Mouse (Mus musculus): ENCODE measurements around the gene Psmg3. TPM values are rescaled to one million over a fixed set of nuclear protein-coding genes. Genes with fewer than 3 reads are reported as not detected.

Gene Psmg3
- 10 to 100 TPM; 17.2 to 17.9 TPM for total RNA-seq (2021)
- long read RNA-seq, experiment 1, transcript Psmg3-201 (3 exons, 883 nt), result major isoform, 11 of 13 reads
- long read RNA-seq, experiment 1, partial matches to known transcripts, result 2 of 13 reads
- long read RNA-seq, experiment 1, other reads (novel, unspliced or antisense), result 0 of 13 reads
- long read RNA-seq, experiment 2, transcript Psmg3-201 (3 exons, 883 nt), result major isoform, 7 of 10 reads
- long read RNA-seq, experiment 2, partial matches to known transcripts, result 1 of 10 reads
- long read RNA-seq, experiment 2, other reads (novel, unspliced or antisense), result 0 of 10 reads

DNA sequence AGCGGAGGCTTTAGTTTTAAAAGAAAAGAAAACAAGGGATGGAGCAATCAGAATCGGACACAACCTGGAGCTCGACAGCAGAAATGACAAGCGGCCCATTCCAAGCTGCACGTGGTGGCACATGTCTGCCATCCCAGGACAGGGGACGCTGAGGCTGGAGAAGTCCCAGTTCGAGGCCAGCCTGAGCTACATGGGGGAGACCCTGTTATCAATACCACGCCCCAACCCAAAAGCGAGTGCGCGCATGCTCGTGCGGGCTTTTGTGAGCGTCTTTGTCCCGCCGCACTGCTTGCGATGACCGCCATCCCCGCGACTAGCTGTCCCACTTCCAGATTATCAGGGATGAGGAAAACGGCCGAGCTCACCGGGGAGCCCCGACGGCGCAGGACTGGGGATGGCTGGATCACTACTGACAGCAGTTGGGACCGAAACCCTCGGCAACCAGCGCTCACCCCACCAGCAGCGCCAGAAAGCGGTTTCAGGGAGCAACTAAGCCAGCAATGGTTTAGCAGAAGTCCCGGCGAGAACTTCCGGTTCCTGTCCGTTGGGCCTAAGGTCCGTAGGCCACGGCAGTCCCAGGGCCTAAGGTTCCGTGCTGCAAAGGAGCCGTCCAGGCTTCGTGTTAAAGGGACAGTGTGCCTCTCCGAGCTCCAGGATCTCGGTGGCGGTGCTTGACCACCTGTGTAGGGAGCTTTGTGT is at the start of gene Psmg3, which contains the start of gene Gm26938:
Gene Psmg3, minus strand, starts transcription at position 529 of the 699 bp plus-strand sequence.
Gene Gm26938, minus strand, starts transcription at position 51 of the 699 bp plus-strand sequence.
- peak; percentile 84 to 90 for DNase-seq (ENCODE audit: low spot score in 2 of 2)
- intact Hi-C loops (cut with DNase I), result no loop called here

DNA sequence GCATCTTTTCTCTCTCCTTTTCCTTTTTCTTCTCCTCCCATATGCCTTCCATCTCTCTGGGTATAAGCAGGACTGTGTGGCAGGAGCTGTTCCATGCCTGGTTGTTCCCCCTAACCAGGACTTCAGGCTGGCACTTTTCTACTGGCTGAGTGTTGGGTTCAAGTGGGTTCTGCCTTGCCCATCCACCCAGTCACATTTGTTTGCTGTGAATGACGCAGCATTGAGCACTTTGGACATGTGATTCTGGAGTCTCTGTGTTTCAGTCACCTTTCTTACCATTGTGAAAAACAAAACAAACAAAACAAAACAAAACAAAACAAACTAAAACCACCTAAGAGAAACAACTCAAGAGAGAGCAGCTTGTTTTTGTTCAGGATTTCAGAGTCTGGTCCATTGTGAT is 44.8 kb upstream of the Psmg3 start:
- DNase-seq (ENCODE audit: low spot score in 2 of 2), result no peak
- intact Hi-C loops (cut with DNase I), result no loop called here

DNA sequence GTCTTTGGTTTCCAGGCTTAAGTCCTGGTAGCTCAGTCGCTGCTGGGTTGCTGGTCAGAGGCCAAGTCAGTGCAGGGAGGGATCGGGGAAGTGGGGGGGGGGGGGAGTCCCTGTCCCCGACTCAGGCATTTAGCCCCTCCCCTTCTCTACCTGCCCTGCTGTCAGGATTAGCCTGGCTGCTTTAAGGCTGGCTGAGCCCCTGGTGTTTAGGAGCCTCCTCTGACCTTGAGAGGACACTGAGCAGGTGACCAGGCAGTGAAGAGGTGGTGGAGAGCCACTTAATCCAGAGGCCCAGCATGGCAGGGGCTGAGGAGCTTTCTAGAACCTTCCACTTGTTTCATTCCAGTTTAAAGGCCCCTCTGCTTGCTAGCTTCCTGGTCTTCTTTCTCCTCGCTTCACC is 44.2 kb upstream of the Psmg3 start:
- intact Hi-C loops (cut with DNase I), result no loop called here
- no peak for DNase-seq (ENCODE audit: low spot score in 2 of 2)

DNA sequence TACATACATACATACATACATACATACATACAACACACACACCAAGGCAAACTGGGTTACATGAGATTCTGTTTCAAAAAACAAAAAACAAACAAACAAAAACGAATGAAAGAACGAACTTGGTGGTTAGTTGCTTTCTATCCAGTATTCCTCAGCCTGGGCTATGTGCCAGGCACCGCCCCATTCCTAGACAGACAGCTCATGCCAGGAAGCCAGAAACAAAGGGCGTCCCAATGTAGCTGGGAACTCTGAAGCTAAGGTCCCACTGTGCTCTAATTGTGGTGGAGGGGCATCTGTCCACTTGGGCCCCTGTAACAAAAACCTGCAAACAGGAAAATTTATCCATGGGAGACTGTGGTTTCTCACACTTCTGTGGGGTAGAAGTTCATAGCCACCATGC is 36.1 kb upstream of the Psmg3 start:
- intact Hi-C loops (cut with DNase I), result no loop called here
- DNase-seq (ENCODE audit: low spot score in 2 of 2), result peak; percentile 44

DNA sequence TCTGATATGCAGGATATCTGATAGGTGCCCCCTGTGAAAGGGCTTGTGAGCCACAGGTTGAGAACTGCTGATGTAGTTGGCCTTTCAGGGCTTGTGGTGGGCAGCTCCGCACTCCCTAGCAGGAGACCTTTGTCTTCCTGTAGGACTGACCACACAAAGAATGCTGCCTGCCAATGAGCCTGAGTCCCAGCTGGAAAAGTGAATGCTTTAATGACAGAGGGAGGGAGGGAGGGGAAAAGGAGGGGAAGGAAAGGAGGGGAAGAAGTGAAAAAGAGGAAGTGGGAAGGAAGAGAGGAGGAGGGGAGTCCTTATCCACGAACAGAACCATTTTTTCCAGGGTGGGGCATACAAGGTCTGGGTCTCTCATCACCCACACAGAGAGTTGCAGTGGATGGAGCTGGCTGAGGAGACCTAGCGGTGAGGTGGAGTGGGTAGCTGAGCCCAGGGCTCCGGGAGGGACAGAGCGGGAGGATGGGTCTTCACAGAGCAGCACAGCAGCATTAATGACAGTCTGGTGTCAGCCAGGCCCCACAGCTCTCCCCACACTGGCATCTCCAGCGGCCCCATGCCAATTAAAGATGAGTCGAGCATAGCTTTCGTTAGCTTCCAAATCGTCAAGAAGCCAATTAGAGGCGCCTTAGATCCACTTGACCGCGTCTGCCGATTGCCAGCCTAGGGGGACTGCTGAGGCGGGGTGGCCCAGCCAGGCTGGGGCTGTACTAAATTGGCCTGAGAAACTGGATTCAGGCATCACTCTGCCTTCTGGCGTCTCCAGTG is 33.8 kb upstream of the Psmg3 start:
- intact Hi-C loops (cut with DNase I), result no loop called here
- DNase-seq (ENCODE audit: low spot score in 2 of 2), result no peak

DNA sequence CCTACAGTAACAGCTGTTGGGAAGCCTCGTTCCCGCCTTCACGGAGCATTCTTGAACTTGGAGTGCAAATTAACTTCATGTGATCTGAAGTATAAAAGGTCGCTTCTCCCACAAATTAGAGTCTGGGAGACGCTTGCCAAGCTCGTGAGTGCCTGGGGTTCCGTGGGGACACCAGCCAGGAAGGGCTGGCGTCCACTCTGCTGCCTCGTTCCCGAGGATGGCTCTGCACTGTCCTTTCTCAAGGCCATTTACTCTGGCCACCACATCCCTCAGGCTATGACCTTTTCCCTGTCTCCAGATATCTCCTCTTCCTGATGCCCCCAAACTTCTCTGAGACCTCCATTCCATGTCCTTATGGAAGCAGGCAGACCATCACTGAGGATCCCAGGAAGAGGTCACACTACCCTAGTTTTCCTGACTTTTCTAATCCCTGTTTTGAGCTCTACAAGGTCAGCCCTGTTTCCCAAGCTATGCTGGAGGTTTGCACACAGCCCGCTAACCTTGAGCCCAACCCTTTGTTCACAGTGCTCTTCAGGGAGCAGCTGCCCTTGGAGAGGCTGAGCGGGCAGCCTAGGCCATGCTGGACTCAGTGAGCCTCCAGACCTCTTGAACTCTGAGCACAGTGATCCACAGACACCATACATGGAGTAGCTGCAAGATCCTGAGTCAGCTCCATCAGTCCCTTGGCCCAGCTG is 23.1 kb upstream of the Psmg3 start:
- intact Hi-C loops (cut with DNase I), result no loop called here
- no peak for DNase-seq (ENCODE audit: low spot score in 2 of 2)

DNA sequence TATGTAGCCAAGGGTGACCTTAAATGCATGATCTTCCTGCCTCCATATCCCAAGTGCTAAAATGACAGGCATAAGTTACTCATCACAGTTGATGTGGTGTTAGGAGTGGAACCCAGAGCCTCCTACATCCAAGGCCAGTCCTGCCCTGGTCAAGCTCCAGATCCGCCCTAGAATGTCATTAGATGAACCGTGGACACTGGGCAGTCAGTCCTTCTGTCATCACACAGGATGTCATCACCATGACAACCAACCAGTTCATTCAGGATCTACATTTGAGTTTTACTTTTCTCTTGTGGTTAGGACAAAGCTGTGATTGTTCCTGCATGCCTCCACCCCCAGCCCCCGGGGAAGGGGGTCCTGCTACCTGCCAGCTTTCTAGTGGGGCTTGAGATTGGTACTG is 12.5 kb upstream of the Psmg3 start:
- intact Hi-C loops (cut with DNase I), result loop anchor here (5.0 to 10.0 kb wide), 5 partner anchors 303 to 573 kb away; partner anchors contain the start of gene Mrm2
- DNase-seq (ENCODE audit: low spot score in 2 of 2), result no peak

DNA sequence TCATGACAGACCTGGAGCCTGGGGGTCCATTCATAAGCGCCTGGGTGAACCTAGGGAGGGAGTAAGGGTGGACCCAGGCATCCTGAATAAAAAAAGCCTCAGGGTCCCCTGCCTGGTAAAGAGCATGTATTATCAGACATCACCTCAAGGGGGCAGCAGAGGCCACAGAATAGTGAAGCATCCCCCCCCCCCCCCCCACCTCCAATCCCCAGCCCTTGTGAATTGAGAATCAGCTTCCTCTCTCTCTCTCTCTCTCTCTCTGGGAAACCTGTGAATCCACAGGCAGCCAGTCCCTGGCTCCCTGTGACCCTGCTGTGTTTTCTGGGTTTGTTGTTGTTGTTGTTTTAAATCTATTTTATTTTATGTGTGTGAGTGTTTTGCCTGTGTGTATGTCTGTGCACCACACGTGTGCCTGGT is 11.8 kb upstream of the Psmg3 start:
- intact Hi-C loops (cut with DNase I), result loop anchor here (5.0 to 10.0 kb wide), 5 partner anchors 304 to 574 kb away; partner anchors contain the start of gene Mrm2
- DNase-seq (ENCODE audit: low spot score in 2 of 2), result peak; percentile 36 to 74

DNA sequence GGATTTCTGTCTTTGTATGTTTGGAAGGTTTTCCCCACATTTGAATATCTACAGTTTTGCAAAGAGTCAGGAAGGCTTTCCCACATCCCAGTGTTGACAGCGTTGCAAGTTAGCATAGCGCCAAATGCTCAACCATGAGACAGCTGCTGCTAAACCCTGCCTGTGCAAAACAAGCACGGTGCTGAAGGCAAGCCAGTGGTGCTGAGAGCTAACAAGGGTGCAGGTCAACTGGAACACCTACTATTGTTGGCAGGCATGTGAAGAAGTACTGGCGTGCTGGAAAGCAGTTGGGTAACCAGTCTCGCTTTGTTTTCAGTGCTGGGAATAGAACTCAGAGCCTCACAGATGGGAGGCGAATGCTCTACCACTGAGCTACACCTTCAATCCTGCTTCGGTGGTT is 9.0 kb upstream of the Psmg3 start:
- DNase-seq (ENCODE audit: low spot score in 2 of 2), result peak in 1 of 2 experiments; percentile 24
- intact Hi-C loops (cut with DNase I), result loop anchor here (5.0 to 10.0 kb wide), 5 partner anchors 307 to 577 kb away; partner anchors contain the start of gene Mrm2

DNA sequence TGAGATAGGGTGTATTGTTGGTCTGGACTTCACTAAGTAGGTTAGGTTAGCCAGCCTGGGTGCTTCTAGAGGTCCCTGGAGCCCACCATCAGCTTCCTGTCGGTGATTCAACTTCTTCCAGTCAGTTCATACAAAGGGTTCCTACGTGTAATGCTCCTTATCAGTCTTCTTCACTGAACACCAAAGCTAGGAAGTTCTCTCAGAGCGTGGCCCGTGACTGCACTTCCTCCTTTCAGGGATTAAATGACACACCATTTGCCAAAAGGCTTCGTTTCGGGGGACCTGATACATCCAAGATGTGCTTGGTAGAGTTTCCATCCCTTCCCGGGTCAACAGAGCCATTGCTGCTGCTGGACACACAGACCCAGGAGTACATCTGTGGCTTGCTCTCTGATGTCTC is 5.4 kb upstream of the Psmg3 start:
- intact Hi-C loops (cut with DNase I), result loop anchor here (10.0 kb wide), 1 partner anchor 353 kb away; no protein-coding TSS in a partner anchor
- no peak for DNase-seq (ENCODE audit: low spot score in 2 of 2)

DNA sequence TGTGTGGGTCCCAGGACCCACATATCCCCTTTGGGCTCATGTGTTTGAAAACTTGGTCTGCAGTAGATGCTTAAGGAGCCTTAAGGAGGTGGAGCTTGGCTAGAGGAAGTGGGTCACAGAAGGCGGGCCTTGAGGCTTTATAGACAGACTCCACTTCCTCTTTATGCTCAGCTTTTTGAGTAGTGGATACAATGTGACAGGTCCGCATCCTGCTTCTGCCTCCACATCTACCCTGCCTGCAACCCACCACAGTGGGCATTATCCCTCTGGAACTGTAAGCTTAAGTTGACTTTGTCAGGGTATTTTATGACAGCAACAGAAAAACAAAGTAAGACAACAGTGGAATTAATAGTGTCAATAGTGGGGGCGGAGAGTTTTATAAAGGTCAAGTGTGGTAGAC is 4.0 kb upstream of the Psmg3 start:
- no peak for DNase-seq (ENCODE audit: low spot score in 2 of 2)
- intact Hi-C loops (cut with DNase I), result loop anchor here (10.0 kb wide), 1 partner anchor 354 kb away; no protein-coding TSS in a partner anchor

DNA sequence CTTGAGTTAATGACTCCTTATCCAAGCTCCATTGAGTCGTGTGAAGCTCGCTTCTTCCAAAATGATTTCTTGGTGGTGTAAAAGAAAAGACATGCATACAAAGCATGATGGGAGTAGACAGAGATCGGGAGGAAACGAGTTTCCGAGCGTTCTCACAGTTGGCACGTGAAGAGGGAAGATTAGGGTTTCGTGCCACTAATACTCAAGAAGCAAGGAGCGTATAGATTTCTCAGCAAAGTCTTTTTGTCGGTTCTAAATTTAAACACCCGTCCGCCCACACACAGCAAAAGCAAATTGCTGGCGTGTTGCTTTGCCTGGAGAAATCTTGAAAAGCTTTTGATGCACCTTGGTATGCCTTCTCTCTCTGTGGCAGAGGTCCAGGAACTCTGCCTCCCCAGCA is 2.7 kb upstream of the Psmg3 start:
- peak; percentile 62 to 84 for DNase-seq (ENCODE audit: low spot score in 2 of 2)
- intact Hi-C loops (cut with DNase I), result no loop called here

DNA sequence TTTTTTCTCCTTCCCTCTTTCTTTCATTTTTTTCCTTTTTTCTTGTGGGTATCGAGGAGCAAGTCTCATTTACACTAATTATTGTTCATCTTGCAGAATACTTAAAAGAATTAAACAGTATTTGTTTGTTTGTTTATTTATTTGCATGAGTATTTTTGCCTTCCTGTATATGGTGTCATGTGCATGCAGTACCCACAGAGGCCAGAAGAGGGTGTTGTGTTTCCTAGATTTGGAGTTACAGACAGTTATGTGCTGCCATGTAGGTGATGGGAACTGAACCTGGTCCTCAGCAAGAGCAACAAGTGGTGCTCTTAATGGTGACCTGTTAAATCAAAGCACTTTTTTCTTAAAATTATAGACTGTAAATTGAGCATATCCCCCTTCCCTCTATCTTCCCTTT is 908 bp upstream of the Psmg3 start:
- intact Hi-C loops (cut with DNase I), result no loop called here
- DNase-seq (ENCODE audit: low spot score in 2 of 2), result no peak

DNA sequence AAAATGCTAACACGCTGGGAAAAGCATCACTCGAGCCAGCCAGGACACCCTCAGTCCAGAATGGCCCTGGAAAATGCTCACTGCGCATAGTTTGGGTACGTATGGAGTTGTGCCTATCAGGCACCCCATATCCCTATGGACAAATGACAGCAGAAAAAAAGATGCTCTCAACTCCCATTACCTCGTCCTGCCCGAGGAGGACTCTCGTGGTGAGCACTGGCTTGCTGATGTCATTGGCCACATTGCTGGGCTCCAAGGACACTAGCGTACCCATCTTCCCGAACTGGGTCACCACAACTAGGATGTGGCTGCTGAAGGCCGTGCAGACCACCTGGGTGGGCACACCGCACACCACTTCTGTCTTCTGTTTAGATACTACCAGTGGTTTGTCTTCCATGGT is 738 bp downstream of the Psmg3 start:
- intact Hi-C loops (cut with DNase I), result no loop called here
- no peak for DNase-seq (ENCODE audit: low spot score in 2 of 2)

DNA sequence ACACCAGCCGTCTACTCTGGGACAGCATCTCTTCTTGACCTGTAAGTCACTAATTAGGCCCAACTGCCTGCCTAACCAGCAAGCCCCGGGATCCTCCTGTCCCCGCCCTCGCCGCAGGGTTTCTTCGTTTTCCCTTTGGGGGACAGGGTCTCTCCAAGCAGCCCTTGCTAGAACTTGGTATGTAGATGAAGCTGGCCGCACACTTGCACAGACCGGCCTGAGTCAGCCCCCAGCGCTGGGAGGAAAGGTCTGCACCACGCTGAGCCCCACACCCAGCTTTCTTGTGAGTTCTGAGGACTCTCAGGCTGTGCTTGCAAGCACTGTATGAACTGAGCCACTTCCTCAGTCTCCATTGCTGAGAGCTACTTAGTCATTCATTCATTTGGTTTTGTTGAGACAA is 2.2 kb downstream of the Psmg3 start:
- DNase-seq (ENCODE audit: low spot score in 2 of 2), result no peak
- intact Hi-C loops (cut with DNase I), result no loop called here

DNA sequence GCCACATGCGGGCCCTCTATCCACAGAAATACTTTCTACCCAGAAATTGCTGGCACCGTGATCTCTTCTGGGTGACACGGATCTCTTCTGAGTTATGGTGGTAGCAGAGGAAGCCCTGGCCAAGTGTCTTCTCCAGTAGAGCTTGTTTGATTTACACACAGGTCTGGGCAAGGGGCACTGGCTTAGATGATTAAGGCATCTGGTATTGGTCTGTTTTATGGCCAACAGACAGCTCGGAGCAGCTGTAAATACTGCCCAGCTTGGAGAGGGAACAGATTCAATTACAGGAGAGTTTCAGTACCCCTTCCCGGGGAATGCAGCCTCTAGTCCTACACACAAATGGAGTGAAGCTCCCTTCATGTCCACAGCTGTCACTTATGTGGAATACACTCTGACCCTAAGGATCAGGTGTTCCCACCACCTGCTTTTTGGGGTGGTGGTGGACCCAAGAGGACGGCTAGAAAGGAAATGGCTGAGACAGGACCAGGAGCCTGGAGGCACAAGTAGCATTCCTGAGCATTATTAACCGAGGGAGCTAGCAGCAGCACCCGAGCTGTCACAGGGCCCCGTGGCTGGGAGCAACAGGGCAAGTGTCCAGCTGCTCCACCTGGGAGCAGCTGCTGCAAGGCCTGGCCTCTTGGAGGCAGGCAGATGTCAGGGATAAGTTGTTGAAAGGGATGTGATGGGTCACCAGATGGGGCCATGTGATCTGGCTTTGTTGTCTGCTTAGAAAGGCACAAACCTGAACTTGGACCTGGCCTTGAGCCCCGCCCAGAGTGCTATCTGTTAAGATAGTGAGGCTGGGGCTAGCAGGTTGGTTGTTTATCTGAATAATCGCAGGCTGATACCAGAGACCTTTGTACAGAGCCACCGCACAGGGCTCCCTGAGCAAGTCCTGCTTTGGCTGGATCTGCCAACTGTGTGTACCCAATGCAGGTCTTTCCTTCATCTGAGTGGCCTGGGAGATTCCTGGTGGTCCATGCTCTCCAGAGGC is 4.9 kb downstream of the Psmg3 start:
- intact Hi-C loops (cut with DNase I), result no loop called here
- no peak for DNase-seq (ENCODE audit: low spot score in 2 of 2)

DNA sequence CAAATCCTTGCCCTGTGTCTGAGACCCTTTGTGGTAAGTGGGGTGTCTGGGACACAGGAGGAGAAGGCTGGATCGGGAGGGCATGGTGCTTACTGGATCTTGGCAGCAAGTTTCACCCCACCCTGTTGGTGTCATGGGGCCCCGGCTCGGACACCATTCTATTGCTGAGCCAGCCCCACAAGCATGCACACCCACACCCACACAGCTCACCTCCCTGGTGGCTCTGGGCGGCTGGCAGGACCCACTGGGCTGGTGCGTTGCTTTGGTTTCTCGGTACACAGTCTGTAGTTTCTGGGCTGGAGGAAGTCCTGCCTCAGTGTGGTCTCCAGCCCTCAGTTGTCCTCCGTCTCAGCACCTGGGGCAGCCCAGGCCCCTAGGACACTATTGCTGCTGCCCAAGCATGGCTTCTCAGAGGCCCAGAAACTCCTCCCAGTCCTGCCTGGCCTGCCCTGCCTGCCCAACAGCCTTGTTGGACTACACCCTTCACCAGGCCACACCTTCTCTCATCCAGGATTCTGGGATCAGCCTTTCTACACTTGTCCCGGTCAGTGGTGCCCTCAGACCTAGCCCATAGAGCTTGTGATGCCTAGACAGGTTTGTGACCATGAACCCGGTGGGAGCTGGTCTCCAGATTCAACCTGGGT is 7.0 kb downstream of the Psmg3 start, which contains the start of gene Tmem184a:
Gene Tmem184a, minus strand, starts transcription at position 380 of the 644 bp plus-strand sequence.
- DNase-seq (ENCODE audit: low spot score in 2 of 2), result no peak
- intact Hi-C loops (cut with DNase I), result no loop called here

DNA sequence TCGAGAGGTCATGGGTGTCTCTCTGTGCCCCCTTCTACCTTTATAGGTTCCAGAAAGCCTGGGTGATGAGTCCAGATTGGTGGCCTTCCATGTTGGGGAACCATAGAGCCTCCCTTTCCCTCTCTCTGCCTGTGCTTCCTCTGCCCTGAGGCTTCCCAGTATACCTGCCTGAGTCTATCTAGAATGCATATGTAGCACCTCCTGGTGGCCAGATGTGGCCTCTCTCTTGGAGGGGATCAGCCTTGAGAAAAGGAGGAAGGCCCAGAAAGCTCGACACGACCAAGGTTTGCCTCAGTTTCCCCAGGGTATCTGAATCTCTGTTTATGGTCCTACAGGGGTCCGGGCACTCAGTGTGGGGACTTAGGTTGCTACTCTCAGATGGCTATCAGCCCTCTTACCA is 7.9 kb downstream of the Psmg3 start:
- intact Hi-C loops (cut with DNase I), result no loop called here
- peak; percentile 34 to 39 for DNase-seq (ENCODE audit: low spot score in 2 of 2)

Data from left cerebral cortex, postnatal 14 days (tissue).